Mouse (Mus musculus) heart, embryonic 15.5 days (tissue): Measurements from ENCODE around the gene BC048403. TPM values are rescaled to one million over a fixed set of nuclear protein-coding genes. Genes with fewer than 3 reads are reported as not detected.

Experiments
- ATAC-seq: fragments of 200-750 bp; cut with Nextera tagmentation; replicated peaks from 2 replicates; pipeline ENCODE4 v1.8.0; 2017; ENCODE audit warnings: low read depth, moderate TSS enrichment; ENCODE audit not compliant: insufficient number of reproducible peaks, insufficient read depth, low FRiP score
- H3K27ac ChIP-seq: fragments of 300-500 bp; sonication (generic); 2 replicates; pipeline ENCODE4 v1.5.1; 2015; ENCODE audit warnings: mild to moderate bottlenecking, inconsistent platforms
- H3K27me3 ChIP-seq: fragments of 300-500 bp; sonication (generic); 2 replicates; pipeline ENCODE4 v1.6.1; 2015; ENCODE audit warnings: inconsistent platforms
- H3K36me3 ChIP-seq: fragments of 300-500 bp; sonication (generic); 2 replicates; pipeline ENCODE4 v1.6.1; 2015; ENCODE audit warnings: mild to moderate bottlenecking, inconsistent platforms
- H3K4me1 ChIP-seq: fragments of 300-500 bp; sonication (generic); replicated peaks from 2 replicates; pipeline ENCODE4 v1.6.1; 2015; ENCODE audit warnings: inconsistent platforms
- H3K4me2 ChIP-seq: fragments of 300-500 bp; sonication (generic); 2 replicates; pipeline ENCODE4 v1.6.1; 2015; ENCODE audit warnings: inconsistent platforms, mild to moderate bottlenecking, moderate library complexity
- H3K4me3 ChIP-seq: fragments of 300-500 bp; sonication (generic); 2 replicates; pipeline ENCODE4 v1.5.1; 2015; ENCODE audit warnings: mild to moderate bottlenecking, inconsistent platforms
- H3K9ac ChIP-seq: fragments of 300-500 bp; sonication (generic); 2 replicates; pipeline ENCODE4 v1.6.1; 2015; ENCODE audit warnings: mild to moderate bottlenecking, inconsistent platforms
- H3K9me3 ChIP-seq: fragments of 300-500 bp; sonication (generic); replicated peaks from 2 replicates; pipeline ENCODE4 v1.6.1; 2016; ENCODE audit warnings: inconsistent platforms
- WGBS: fragments of 180-500 bp; shearing (Covaris S2); methylation state at CpG from one replicate; pipeline ENCODE4 v1.1.7; 2015; ENCODE audit warnings: mixed read lengths; 5-methylcytosine and 5-hydroxymethylcytosine counted together
- polyA plus RNA-seq: library from polyadenylated mRNA; unstranded; fragments of >200 nt; fragmentation: Nextera tagmentation; extraction: Ambion mirVana; gene quantifications from 2 replicates; pipeline ENCODE4 v1.2.1, GENCODE M21; 2015

The BC048403 gene
- polyA plus RNA-seq, 1 experiment from 2014 or later: 1.4 TPM

DNA sequence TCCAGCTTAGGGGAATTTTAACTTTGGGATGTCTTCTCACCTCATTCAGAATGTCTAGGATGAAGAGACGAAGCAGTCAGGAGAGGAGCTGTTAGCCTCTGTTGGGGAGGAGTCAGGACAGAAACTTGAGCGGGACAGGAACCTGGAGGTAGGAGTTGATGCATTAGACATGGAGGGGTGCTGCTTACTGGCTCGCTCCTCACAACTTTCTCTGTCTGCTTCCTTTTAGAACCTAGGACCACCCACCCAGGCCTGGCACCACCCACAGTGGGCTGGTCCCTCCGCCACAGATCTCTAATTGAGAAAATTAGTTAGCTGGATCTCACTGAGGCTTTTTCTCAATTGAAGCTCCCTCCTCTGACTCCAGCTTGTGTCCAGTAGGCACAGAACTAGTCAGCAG, 13.2 kb upstream of the BC048403 start:
- no peaks in the 10 kb centered on the region for H3K27me3 ChIP-seq
- H3K27ac ChIP-seq: no peak overlapping the region
- H3K9me3 ChIP-seq: peaks cover 3% of the 10 kb centered on the region; the same call in 1 of the 2 replicates
- H3K9ac ChIP-seq: no peak overlapping the region
- no peaks in the 10 kb centered on the region for H3K4me1 ChIP-seq
- no peak for ATAC-seq
- H3K4me2 ChIP-seq: no peak overlapping the region
- H3K36me3 ChIP-seq: no peaks in the 10 kb centered on the region
- H3K4me3 ChIP-seq: no peak overlapping the region
- WGBS: 67% methylated on average over 4 of the region's 4 CpGs

- Histone ChIP-seq H3K27me3 (no peaks in the 10 kb centered on the region), H3K4me2 (no peak overlapping the region), H3K4me1 (no peaks in the 10 kb centered on the region), H3K9ac (no peak overlapping the region), H3K9me3 (no peaks in the 10 kb centered on the region), H3K27ac (no peak overlapping the region), H3K36me3 (no peaks in the 10 kb centered on the region), H3K4me3 (no peak overlapping the region)
- 84% methylated on average over 4 of the region's 4 CpGs for WGBS
- no peak for ATAC-seq
These were observed 12.6 kb upstream of the BC048403 start for GRCm38 (mm10) chr10:121727151-121727550.

DNA sequence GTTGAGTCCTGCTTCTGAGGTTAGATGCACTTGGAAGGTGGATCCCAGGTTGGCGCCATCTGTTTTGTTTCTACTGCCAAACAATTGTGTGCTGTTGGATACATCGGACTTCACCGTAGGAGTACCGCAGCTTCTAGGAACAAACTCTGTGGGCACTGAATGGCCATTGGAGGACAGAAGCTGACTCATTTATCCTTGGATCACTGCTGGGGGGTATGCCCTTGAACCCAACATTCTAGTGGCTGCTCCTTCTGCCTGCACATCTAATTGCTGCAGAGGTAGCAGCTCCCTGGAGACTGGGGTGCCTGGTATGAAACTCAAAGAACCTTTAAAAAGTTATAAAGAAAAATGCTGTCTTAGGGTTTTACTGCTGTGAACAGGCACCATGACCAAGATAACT, 11.5 kb upstream of the BC048403 start:
- Histone ChIP-seq H3K4me3 (no peak overlapping the region), H3K9ac (no peak overlapping the region), H3K4me1 (no peaks in the 10 kb centered on the region), H3K36me3 (no peaks in the 10 kb centered on the region), H3K9me3 (no peaks in the 10 kb centered on the region), H3K27ac (no peak overlapping the region), H3K27me3 (no peaks in the 10 kb centered on the region), H3K4me2 (no peak overlapping the region)
- WGBS: 88% methylated on average over 4 of the region's 4 CpGs
- no peak for ATAC-seq

GRCm38 (mm10) chr10:121731048-121731725, 8.6 kb upstream of the BC048403 start:
- H3K4me2 ChIP-seq: no peak overlapping the region
- H3K27me3 ChIP-seq: no peaks in the 10 kb centered on the region
- WGBS: 81% methylated on average over 8 of the region's 8 CpGs
- ATAC-seq: no peak
- H3K27ac ChIP-seq: no peak overlapping the region
- H3K36me3 ChIP-seq: no peaks in the 10 kb centered on the region
- H3K4me3 ChIP-seq: no peak overlapping the region
- H3K9me3 ChIP-seq: no peaks in the 10 kb centered on the region
- no peak overlapping the region for H3K9ac ChIP-seq
- no peaks in the 10 kb centered on the region for H3K4me1 ChIP-seq

- Histone ChIP-seq H3K4me3 (no peak overlapping the region), H3K27me3 (no peaks in the 10 kb centered on the region), H3K4me1 (no peaks in the 10 kb centered on the region), H3K27ac (no peak overlapping the region), H3K9me3 (no peaks in the 10 kb centered on the region), H3K36me3 (no peaks in the 10 kb centered on the region), H3K4me2 (no peak overlapping the region), H3K9ac (no peak overlapping the region)
- WGBS: 91% methylated on average over 9 of the region's 9 CpGs
- no peak for ATAC-seq
These were observed 7.2 kb upstream of the BC048403 start for GRCm38 (mm10) chr10:121732542-121732941.

DNA sequence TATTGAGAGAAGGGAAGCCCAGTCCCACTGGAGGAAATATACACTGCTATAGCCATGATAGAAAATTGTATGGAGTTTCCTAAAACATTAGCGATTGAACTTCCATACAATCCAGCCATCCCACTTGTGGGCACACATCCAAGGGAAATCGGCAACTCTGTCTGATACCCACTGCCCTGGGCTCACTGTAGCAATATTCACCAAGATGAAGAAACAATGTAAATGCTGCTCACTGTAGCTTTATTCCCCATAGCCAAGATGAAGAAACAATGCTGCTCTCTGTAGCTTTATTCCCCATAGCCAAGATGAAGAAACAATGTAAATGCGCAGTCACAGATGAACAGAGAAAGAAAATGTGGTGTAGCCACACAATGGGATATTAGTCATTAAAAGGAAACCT, 2.5 kb upstream of the BC048403 start:
- Histone ChIP-seq H3K4me2 (no peak overlapping the region), H3K36me3 (no peaks in the 10 kb centered on the region), H3K27ac (no peak overlapping the region), H3K4me3 (no peak overlapping the region), H3K4me1 (peaks cover 9% of the 10 kb centered on the region), H3K9me3 (no peaks in the 10 kb centered on the region), H3K27me3 (no peaks in the 10 kb centered on the region), H3K9ac (no peak overlapping the region)
- WGBS: 85% methylated on average over 3 of the region's 3 CpGs
- ATAC-seq: no peak

- ATAC-seq: no peak
- Histone ChIP-seq H3K27me3 (no peaks in the 10 kb centered on the region), H3K9ac (no peak overlapping the region), H3K4me3 (no peak overlapping the region), H3K27ac (no peak overlapping the region), H3K36me3 (peaks cover 14% of the 10 kb centered on the region), H3K4me2 (no peak overlapping the region), H3K9me3 (no peaks in the 10 kb centered on the region), H3K4me1 (peaks cover 9% of the 10 kb centered on the region)
- WGBS: 64% methylated on average over 4 of the region's 4 CpGs
These were observed 2.6 kb downstream of the BC048403 start for GRCm38 (mm10) chr10:121742336-121742735.

- whole genome bisulfite sequencing: 93% methylated on average over 12 of the region's 12 CpGs
- H3K4me3 ChIP-seq: no peak overlapping the region
- H3K27me3 ChIP-seq: no peaks in the 10 kb centered on the region
- ATAC-seq: no peak
- H3K9me3 ChIP-seq: no peaks in the 10 kb centered on the region
- H3K27ac ChIP-seq: no peak overlapping the region
- no peak overlapping the region for H3K9ac ChIP-seq
- H3K36me3 ChIP-seq: peaks cover 20% of the 10 kb centered on the region
- no peak overlapping the region for H3K4me2 ChIP-seq
- H3K4me1 ChIP-seq: no peaks in the 10 kb centered on the region
These were observed 10.4 kb downstream of the BC048403 start for GRCm38 (mm10) chr10:121750175-121750574.

- H3K27me3 ChIP-seq: no peaks in the 10 kb centered on the region
- no peak overlapping the region for H3K27ac ChIP-seq
- no peak for ATAC-seq
- no peaks in the 10 kb centered on the region for H3K9me3 ChIP-seq
- H3K4me3 ChIP-seq: no peak overlapping the region
- peaks cover 4% of the 10 kb centered on the region for H3K36me3 ChIP-seq
- no peak overlapping the region for H3K9ac ChIP-seq
- 78% methylated on average over 5 of the region's 5 CpGs for WGBS
- H3K4me2 ChIP-seq: no peak overlapping the region
- no peaks in the 10 kb centered on the region for H3K4me1 ChIP-seq
These were observed 14.5 kb downstream of the BC048403 start for GRCm38 (mm10) chr10:121754237-121754636.

- H3K4me3 ChIP-seq: no peak overlapping the region
- no peak for ATAC-seq
- H3K36me3 ChIP-seq: no peaks in the 10 kb centered on the region; the same call in 1 of the 2 replicates
- H3K4me1 ChIP-seq: no peaks in the 10 kb centered on the region
- no peak overlapping the region for H3K27ac ChIP-seq
- 52% methylated on average over 1 of the region's 1 CpGs for WGBS
- H3K9ac ChIP-seq: no peak overlapping the region
- no peaks in the 10 kb centered on the region for H3K27me3 ChIP-seq
- H3K4me2 ChIP-seq: no peak overlapping the region
- H3K9me3 ChIP-seq: no peaks in the 10 kb centered on the region
These were observed 16.1 kb downstream of the BC048403 start for GRCm38 (mm10) chr10:121755822-121756221.

DNA sequence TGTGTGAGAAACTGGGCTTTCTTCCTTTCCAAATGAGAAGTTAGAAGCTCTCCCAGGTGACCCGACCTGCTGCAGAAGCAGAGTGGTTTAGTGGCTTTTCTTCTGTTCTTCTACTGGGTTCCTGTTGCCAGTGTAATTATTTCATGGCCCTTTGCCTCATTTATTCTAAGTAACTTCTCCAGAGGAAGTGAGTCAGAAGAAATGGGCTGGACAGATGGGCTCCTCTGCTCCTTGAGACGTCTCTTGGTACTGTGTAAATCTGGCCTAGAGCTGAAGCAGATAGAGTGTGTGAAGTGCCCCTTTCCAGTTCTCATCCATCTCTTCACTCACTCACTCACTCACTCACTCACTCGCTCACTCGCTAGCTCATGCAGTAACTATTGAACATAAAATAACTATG, 16.9 kb downstream of the BC048403 start:
- Histone ChIP-seq H3K27ac (no peak overlapping the region), H3K9me3 (no peaks in the 10 kb centered on the region), H3K9ac (no peak overlapping the region), H3K36me3 (no peaks in the 10 kb centered on the region), H3K4me3 (no peak overlapping the region), H3K4me2 (no peak overlapping the region), H3K27me3 (no peaks in the 10 kb centered on the region), H3K4me1 (no peaks in the 10 kb centered on the region)
- WGBS: 76% methylated on average over 4 of the region's 4 CpGs
- no peak for ATAC-seq

DNA sequence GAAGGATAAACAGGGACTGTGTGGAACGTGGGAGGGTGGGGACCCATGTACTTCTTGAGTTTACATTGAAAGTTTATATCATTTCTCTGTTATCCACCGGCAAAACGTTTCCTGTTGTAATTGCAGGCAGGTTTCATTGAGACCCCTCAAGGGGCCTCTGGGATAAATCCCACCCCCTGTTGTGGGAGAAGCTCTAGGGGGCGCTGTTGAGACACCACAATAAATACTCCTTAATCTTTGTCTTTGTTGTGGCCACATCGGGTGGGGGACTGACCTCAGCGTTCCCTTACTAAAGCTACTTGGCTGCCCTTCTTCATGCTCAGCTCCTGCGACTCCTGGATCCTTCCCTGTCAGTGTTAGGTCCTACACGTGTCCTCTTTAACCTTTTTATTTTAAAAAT, 19.4 kb downstream of the BC048403 start:
- H3K27ac ChIP-seq: no peak overlapping the region
- H3K36me3 ChIP-seq: no peaks in the 10 kb centered on the region
- H3K4me3 ChIP-seq: no peak overlapping the region
- no peak overlapping the region for H3K9ac ChIP-seq
- no peaks in the 10 kb centered on the region for H3K9me3 ChIP-seq
- H3K4me1 ChIP-seq: no peaks in the 10 kb centered on the region
- H3K27me3 ChIP-seq: no peaks in the 10 kb centered on the region
- 52% methylated on average over 8 of the region's 8 CpGs for WGBS
- no peak for ATAC-seq
- no peak overlapping the region for H3K4me2 ChIP-seq
